Mouse (Mus musculus) midbrain, embryonic 13.5 days (tissue): ENCODE data around the gene Il6ra. TPM values are rescaled to one million over a fixed set of nuclear protein-coding genes. Genes with fewer than 3 reads are reported as not detected.

Experiments used
- ATAC-seq: fragments of 200-750 bp; cut with Nextera tagmentation; 2 replicates; pipeline ENCODE4 v1.8.0; 2017; ENCODE audit warnings: mild to moderate bottlenecking, moderate TSS enrichment, moderate library complexity
- H3K27ac ChIP-seq: fragments of 300-500 bp; sonication (generic); 2 replicates; pipeline ENCODE4 v1.5.1; 2015; ENCODE audit warnings: inconsistent platforms, mild to moderate bottlenecking, moderate library complexity
- H3K27me3 ChIP-seq: fragments of 300-500 bp; sonication (generic); 2 replicates; pipeline ENCODE4 v1.6.1; 2015; ENCODE audit warnings: mild to moderate bottlenecking, inconsistent platforms
- H3K36me3 ChIP-seq: fragments of 300-500 bp; sonication (generic); 2 replicates; pipeline ENCODE4 v1.6.1; 2015; ENCODE audit warnings: mild to moderate bottlenecking, inconsistent platforms
- H3K4me1 ChIP-seq: fragments of 300-500 bp; sonication (generic); replicated peaks from 2 replicates; pipeline ENCODE4 v1.6.1; 2015; ENCODE audit warnings: inconsistent platforms
- H3K4me2 ChIP-seq: fragments of 300-500 bp; sonication (generic); replicated peaks from 2 replicates; pipeline ENCODE4 v1.6.1; 2015; ENCODE audit warnings: moderate library complexity, mild to moderate bottlenecking, inconsistent platforms
- H3K4me3 ChIP-seq: fragments of 300-500 bp; sonication (generic); replicated peaks from 2 replicates; pipeline ENCODE4 v1.5.1; 2015; ENCODE audit warnings: mild to moderate bottlenecking, inconsistent platforms
- H3K9ac ChIP-seq: fragments of 300-500 bp; sonication (generic); replicated peaks from 2 replicates; pipeline ENCODE4 v1.6.1; 2015; ENCODE audit warnings: mild to moderate bottlenecking, inconsistent platforms
- H3K9me3 ChIP-seq: fragments of 300-500 bp; sonication (generic); 2 replicates; pipeline ENCODE4 v1.6.1; 2016; ENCODE audit warnings: mild to moderate bottlenecking, inconsistent platforms
- WGBS: fragments of 180-500 bp; shearing (Covaris S2); methylation state at CpG from one replicate; pipeline ENCODE4 v1.1.7; 2015; 5-methylcytosine and 5-hydroxymethylcytosine counted together
- polyA plus RNA-seq: library from polyadenylated mRNA; unstranded; fragments of >200 nt; fragmentation: Nextera tagmentation; extraction: Ambion mirVana; gene quantifications from 2 replicates; pipeline ENCODE4 v1.2.1, GENCODE M21; 2015

The Il6ra gene
- polyA plus RNA-seq: 0.44 and 0.46 TPM in 2 replicates

GRCm38 (mm10) chr3:89912543-89913391, at the start of gene Il6ra:
Il6ra (minus strand) TSS chr3:89913196.
- Histone ChIP-seq H3K4me2 (peak within 1 kb of the TSS; percentile 84), H3K27me3 (peaks cover 58% of the 10 kb centered on the region), H3K4me3 (peak within 1 kb of the TSS; percentile 47), H3K9ac (peak within 1 kb of the TSS; percentile 63), H3K27ac (no peak within 1 kb of the TSS), H3K36me3 (no peaks in the 10 kb centered on the region), H3K9me3 (no peaks in the 10 kb centered on the region), H3K4me1 (peaks cover 15% of the 10 kb centered on the region)
- under 1% methylated on average over 72 of the region's 75 CpGs for WGBS
- ATAC-seq: peak; percentile 88

GRCm38 (mm10) chr3:89962059-89962750, 49.2 kb upstream of the Il6ra start:
- Histone ChIP-seq H3K9me3 (no peaks in the 10 kb centered on the region), H3K27me3 (no peaks in the 10 kb centered on the region), H3K4me1 (peaks cover 60% of the 10 kb centered on the region), H3K9ac (peak overlapping the region; percentile 97), H3K4me3 (peak overlapping the region; percentile 93), H3K36me3 (peaks cover 18% of the 10 kb centered on the region), H3K4me2 (peak overlapping the region; percentile 97), H3K27ac (peak overlapping the region; percentile 94)
- ATAC-seq: no peak
- 8% methylated on average over 14 of the region's 14 CpGs for WGBS

GRCm38 (mm10) chr3:89961436-89961835, 48.4 kb upstream of the Il6ra start:
- 55% methylated on average over 4 of the region's 4 CpGs for WGBS
- H3K4me3 ChIP-seq: peak overlapping the region; percentile 93
- peaks cover 26% of the 10 kb centered on the region for H3K36me3 ChIP-seq
- peak overlapping the region; percentile 97 for H3K9ac ChIP-seq
- peaks cover 60% of the 10 kb centered on the region for H3K4me1 ChIP-seq
- H3K27me3 ChIP-seq: no peaks in the 10 kb centered on the region
- peak overlapping the region; percentile 97 for H3K4me2 ChIP-seq
- peak overlapping the region; percentile 94; the same call in 1 of the 2 replicates for H3K27ac ChIP-seq
- ATAC-seq: no peak
- no peaks in the 10 kb centered on the region for H3K9me3 ChIP-seq

GRCm38 (mm10) chr3:89960469-89960868, 47.5 kb upstream of the Il6ra start:
- no peaks in the 10 kb centered on the region for H3K27me3 ChIP-seq
- peak overlapping the region; percentile 93 for H3K4me3 ChIP-seq
- ATAC-seq: peak; percentile 92
- peak overlapping the region; percentile 65 for H3K27ac ChIP-seq
- peaks cover 36% of the 10 kb centered on the region for H3K36me3 ChIP-seq
- peak overlapping the region; percentile 97 for H3K9ac ChIP-seq
- peaks cover 57% of the 10 kb centered on the region for H3K4me1 ChIP-seq
- WGBS: under 1% methylated on average over 27 of the region's 30 CpGs
- no peaks in the 10 kb centered on the region for H3K9me3 ChIP-seq
- peak overlapping the region; percentile 97 for H3K4me2 ChIP-seq

GRCm38 (mm10) chr3:89959435-89959834, 46.4 kb upstream of the Il6ra start:
- Histone ChIP-seq H3K4me2 (peak overlapping the region; percentile 97), H3K9me3 (no peaks in the 10 kb centered on the region), H3K4me1 (peaks cover 48% of the 10 kb centered on the region), H3K27me3 (no peaks in the 10 kb centered on the region), H3K4me3 (peak overlapping the region; percentile 93), H3K36me3 (peaks cover 41% of the 10 kb centered on the region), H3K27ac (0 out of 2 replicates have a peak overlapping the region, but pooled peaks have one; percentile 36), H3K9ac (peak overlapping the region; percentile 97)
- 68% methylated on average over 4 of the region's 4 CpGs for WGBS
- ATAC-seq: no peak

- no peak for ATAC-seq
- Histone ChIP-seq H3K27ac (no peak overlapping the region), H3K4me1 (peaks cover 41% of the 10 kb centered on the region), H3K27me3 (no peaks in the 10 kb centered on the region), H3K36me3 (peaks cover 56% of the 10 kb centered on the region), H3K4me2 (no peak overlapping the region), H3K4me3 (no peak overlapping the region), H3K9ac (no peak overlapping the region), H3K9me3 (no peaks in the 10 kb centered on the region)
- 95% methylated on average over 9 of the region's 9 CpGs for WGBS
Measured at GRCm38 (mm10) chr3:89957880-89958279, 44.9 kb upstream of the Il6ra start.

GRCm38 (mm10) chr3:89956177-89956971, 43.4 kb upstream of the Il6ra start:
- H3K9ac ChIP-seq: no peak overlapping the region
- no peak overlapping the region for H3K27ac ChIP-seq
- H3K4me3 ChIP-seq: no peak overlapping the region
- no peak for ATAC-seq
- no peaks in the 10 kb centered on the region for H3K27me3 ChIP-seq
- peaks cover 71% of the 10 kb centered on the region for H3K36me3 ChIP-seq
- WGBS: 97% methylated on average over 7 of the region's 7 CpGs
- peaks cover 30% of the 10 kb centered on the region for H3K4me1 ChIP-seq
- no peaks in the 10 kb centered on the region for H3K9me3 ChIP-seq
- H3K4me2 ChIP-seq: no peak overlapping the region

GRCm38 (mm10) chr3:89953420-89953819, 40.4 kb upstream of the Il6ra start:
- Histone ChIP-seq H3K4me3 (no peak overlapping the region), H3K27me3 (no peaks in the 10 kb centered on the region), H3K36me3 (peaks cover 95% of the 10 kb centered on the region), H3K4me1 (peaks cover under 1% of the 10 kb centered on the region; the same call in 1 of the 2 replicates), H3K9me3 (no peaks in the 10 kb centered on the region), H3K9ac (no peak overlapping the region), H3K27ac (no peak overlapping the region), H3K4me2 (no peak overlapping the region)
- ATAC-seq: no peak
- WGBS: 5% methylated on average over 4 of the region's 4 CpGs

GRCm38 (mm10) chr3:89948655-89949054, 35.7 kb upstream of the Il6ra start:
- no peak for ATAC-seq

GRCm38 (mm10) chr3:89948021-89948420, 35.0 kb upstream of the Il6ra start:
- H3K4me1 ChIP-seq: no peaks in the 10 kb centered on the region
- no peaks in the 10 kb centered on the region for H3K27me3 ChIP-seq
- H3K27ac ChIP-seq: no peak overlapping the region
- peaks cover 100% of the 10 kb centered on the region for H3K36me3 ChIP-seq
- no peak overlapping the region for H3K4me2 ChIP-seq
- no peak overlapping the region for H3K4me3 ChIP-seq
- 90% methylated on average over 11 of the region's 11 CpGs for WGBS
- ATAC-seq: no peak
- H3K9ac ChIP-seq: no peak overlapping the region
- H3K9me3 ChIP-seq: no peaks in the 10 kb centered on the region

More at GRCm38 (mm10) chr3:89948655-89949054, 35.7 kb upstream of the Il6ra start:
- Histone ChIP-seq H3K4me3 (no peak overlapping the region), H3K27me3 (no peaks in the 10 kb centered on the region), H3K4me2 (no peak overlapping the region), H3K9me3 (no peaks in the 10 kb centered on the region), H3K4me1 (no peaks in the 10 kb centered on the region), H3K36me3 (peaks cover 99% of the 10 kb centered on the region), H3K9ac (no peak overlapping the region), H3K27ac (no peak overlapping the region)
- 97% methylated on average over 6 of the region's 6 CpGs for WGBS

GRCm38 (mm10) chr3:89945026-89945425, 32.0 kb upstream of the Il6ra start:
- no peak overlapping the region for H3K4me3 ChIP-seq
- no peaks in the 10 kb centered on the region for H3K4me1 ChIP-seq
- no peak overlapping the region for H3K27ac ChIP-seq
- no peak for ATAC-seq
- H3K9ac ChIP-seq: no peak overlapping the region
- peaks cover 100% of the 10 kb centered on the region for H3K36me3 ChIP-seq
- WGBS: 76% methylated on average over 8 of the region's 8 CpGs
- H3K27me3 ChIP-seq: no peaks in the 10 kb centered on the region
- H3K9me3 ChIP-seq: no peaks in the 10 kb centered on the region
- H3K4me2 ChIP-seq: no peak overlapping the region
